Mouse (Mus musculus) CH12.LX (cell line): Measurements from ENCODE around the gene Cxcr6. TPM values are rescaled to one million over a fixed set of nuclear protein-coding genes. Genes with fewer than 3 reads are reported as not detected.

Source experiments
- DNase-seq: peaks from one replicate; pipeline ENCODE4 v3.0.0-alpha.2; 2013; ENCODE audit errors: extremely low read depth
- H3K27ac ChIP-seq: 2 replicates; pipeline ENCODE4 v1.5.1; 2012; ENCODE audit warnings: low read depth, mild to moderate bottlenecking, control low read depth, moderate library complexity; ENCODE audit not compliant: insufficient read depth
- H3K27me3 ChIP-seq: replicated peaks from 2 replicates; pipeline ENCODE3; 2012; ENCODE audit warnings: inconsistent platforms
- H3K36me3 ChIP-seq, 2 experiments: replicated peaks in 1 of 2; 2 replicates each; pipeline versions ENCODE3 to v1.6.1; 2012; ENCODE audit warnings: inconsistent platforms in 1 of 2, low read length in 1 of 2, mild to moderate bottlenecking in 1 of 2, mixed read lengths in 1 of 2, moderate library complexity in 1 of 2; ENCODE audit not compliant: control insufficient read depth in 1 of 2, insufficient read depth in 1 of 2
- H3K4me1 ChIP-seq, 2 experiments: 2 replicates each; pipeline ENCODE4 v1.6.1; 2012; ENCODE audit warnings: inconsistent platforms in 1 of 2, moderate library complexity in 1 of 2; ENCODE audit not compliant: insufficient read depth in 2 of 2, control insufficient read depth in 1 of 2
- H3K4me2 ChIP-seq: 2 replicates; pipeline ENCODE4 v1.6.1; 2012; ENCODE audit warnings: low read depth, mild to moderate bottlenecking, control low read depth; ENCODE audit not compliant: poor library complexity, insufficient read depth, severe bottlenecking
- H3K4me3 ChIP-seq, 3 experiments: fragments of 150-350 bp in 1 of 3; sonication (generic) in 1 of 3; replicated peaks in 1 of 3; 2 replicates each; pipeline versions ENCODE3 to v1.5.1; 2011 to 2012; ENCODE audit warnings: low read depth in 2 of 3, low read length in 2 of 3, mild to moderate bottlenecking in 2 of 3, moderate library complexity in 2 of 3, control low read depth in 1 of 3, improper control_type of control experiment in 1 of 3, inconsistent platforms in 1 of 3, mixed read lengths in 1 of 3; ENCODE audit not compliant: poor library complexity in 1 of 3
- H3K79me2 ChIP-seq: replicated peaks from 2 replicates; pipeline ENCODE4 v1.6.1; 2012; ENCODE audit warnings: mild to moderate bottlenecking, moderate library complexity; ENCODE audit not compliant: control insufficient read depth, poor library complexity, insufficient read depth, severe bottlenecking; ENCODE audit errors: extremely low read depth
- H3K9ac ChIP-seq: 2 replicates; pipeline ENCODE4 v1.6.1; 2012; ENCODE audit warnings: low read depth, mild to moderate bottlenecking, control low read depth, moderate library complexity; ENCODE audit not compliant: insufficient read depth
- H3K9me3 ChIP-seq: replicated peaks from 2 replicates; pipeline ENCODE3; 2012; ENCODE audit warnings: low read length, inconsistent platforms, mixed read lengths
- CTCF ChIP-seq, 2 experiments: IDR thresholded peaks in 1 of 2; conservative IDR thresholded peaks in 1 of 2; 2 replicates each; pipeline ENCODE4 v1.5.1; 2011 to 2012; ENCODE audit warnings: low read depth in 2 of 2, low read length in 2 of 2, improper control_type of control experiment in 1 of 2, inconsistent platforms in 1 of 2, mild to moderate bottlenecking in 1 of 2, moderate library complexity in 1 of 2
- ELF1 ChIP-seq: IDR thresholded peaks from 2 replicates; pipeline ENCODE4 v1.6.1; 2014; ENCODE audit warnings: low read depth, mild to moderate bottlenecking, inconsistent platforms, low read length, improper control_type of control experiment
- GABPA ChIP-seq: IDR thresholded peaks from 2 replicates; pipeline ENCODE4 v1.6.1; 2012; ENCODE audit warnings: low read depth, low read length, improper control_type of control experiment, inconsistent platforms; ENCODE audit not compliant: insufficient replicate concordance
- IRF4 ChIP-seq: IDR thresholded peaks from 2 replicates; pipeline ENCODE4 v1.6.1; 2014; ENCODE audit warnings: low read depth, mild to moderate bottlenecking, inconsistent platforms, low read length, improper control_type of control experiment
- JUN ChIP-seq: IDR thresholded peaks from 2 replicates; pipeline ENCODE4 v1.6.1; 2011; ENCODE audit warnings: low read depth, mild to moderate bottlenecking, low read length, improper control_type of control experiment, moderate library complexity; ENCODE audit not compliant: insufficient read depth
- JUND ChIP-seq: conservative IDR thresholded peaks from 2 replicates; pipeline ENCODE4 v1.6.1; 2011; ENCODE audit warnings: low read depth, low read length, improper control_type of control experiment
- MAFK ChIP-seq: IDR thresholded peaks from 2 replicates; pipeline ENCODE4 v1.6.1; 2011; ENCODE audit warnings: low read length, improper control_type of control experiment; ENCODE audit not compliant: insufficient replicate concordance
- MAX ChIP-seq: IDR thresholded peaks from 2 replicates; pipeline ENCODE4 v1.6.1; 2011; ENCODE audit warnings: low read length, improper control_type of control experiment
- MAZ ChIP-seq: IDR thresholded peaks from 2 replicates; pipeline ENCODE4 v1.6.1; 2012; ENCODE audit warnings: low read depth, mild to moderate bottlenecking, inconsistent platforms, low read length, improper control_type of control experiment, moderate library complexity
- MEF2A ChIP-seq: IDR thresholded peaks from 2 replicates; pipeline ENCODE4 v1.6.1; 2014; ENCODE audit warnings: low read depth, mild to moderate bottlenecking, inconsistent platforms, low read length, improper control_type of control experiment, borderline replicate concordance
- MXI1 ChIP-seq: IDR thresholded peaks from 2 replicates; pipeline ENCODE4 v1.6.1; 2011; ENCODE audit warnings: mild to moderate bottlenecking, low read depth, low read length, improper control_type of control experiment
- MYC ChIP-seq: IDR thresholded peaks from 2 replicates; pipeline ENCODE4 v1.6.1; 2011; ENCODE audit warnings: low read depth, mild to moderate bottlenecking, improper control_type of control experiment, low read length
- NELFE ChIP-seq: IDR thresholded peaks from 2 replicates; pipeline ENCODE4 v1.6.1; 2011; ENCODE audit warnings: low read depth, low read length, improper control_type of control experiment
- NRF1 ChIP-seq: IDR thresholded peaks from 2 replicates; pipeline ENCODE4 v1.6.1; 2014; ENCODE audit warnings: low read depth, mild to moderate bottlenecking, inconsistent platforms, low read length, improper control_type of control experiment, moderate library complexity
- POLR2A ChIP-seq: IDR thresholded peaks from 2 replicates; pipeline ENCODE4 v1.6.1; 2011; ENCODE audit warnings: low read depth, mild to moderate bottlenecking, improper control_type of control experiment, low read length
- POLR2AphosphoS2 ChIP-seq: IDR thresholded peaks from 2 replicates; pipeline ENCODE4 v1.6.1; 2011; ENCODE audit warnings: low read depth, low read length, improper control_type of control experiment
- RAD21 ChIP-seq: IDR thresholded peaks from 2 replicates; pipeline ENCODE4 v1.6.1; 2011; ENCODE audit warnings: low read depth, mild to moderate bottlenecking, low read length, improper control_type of control experiment, moderate library complexity
- SIN3A ChIP-seq: IDR thresholded peaks from 2 replicates; pipeline ENCODE4 v1.6.1; 2012; ENCODE audit warnings: low read length, improper control_type of control experiment, inconsistent platforms
- SMC3 ChIP-seq: IDR thresholded peaks from 2 replicates; pipeline ENCODE4 v1.6.1; 2011; ENCODE audit warnings: low read depth, low read length, improper control_type of control experiment
- TBP ChIP-seq: conservative IDR thresholded peaks from 2 replicates; pipeline ENCODE4 v1.6.1; 2011; ENCODE audit warnings: low read depth, low read length, improper control_type of control experiment
- UBTF ChIP-seq: IDR thresholded peaks from 2 replicates; pipeline ENCODE4 v1.6.1; 2012; ENCODE audit warnings: low read depth, mild to moderate bottlenecking, inconsistent platforms, low read length, improper control_type of control experiment, moderate library complexity
- USF1 ChIP-seq: IDR thresholded peaks from 2 replicates; pipeline ENCODE4 v1.6.1; 2014; ENCODE audit warnings: low read depth, mild to moderate bottlenecking, inconsistent platforms, low read length, improper control_type of control experiment
- USF2 ChIP-seq: conservative IDR thresholded peaks from 2 replicates; pipeline ENCODE4 v1.6.1; 2011; ENCODE audit warnings: low read depth, low read length, improper control_type of control experiment
- ZC3H11A ChIP-seq: IDR thresholded peaks from 2 replicates; pipeline ENCODE4 v1.6.1; 2012; ENCODE audit warnings: low read depth, mild to moderate bottlenecking, inconsistent platforms, low read length, improper control_type of control experiment
- ZMIZ1 ChIP-seq: IDR thresholded peaks from 2 replicates; pipeline ENCODE4 v1.6.1; 2012; ENCODE audit warnings: low read depth, mild to moderate bottlenecking, inconsistent platforms, low read length, improper control_type of control experiment
- ZNF384 ChIP-seq: IDR thresholded peaks from 2 replicates; pipeline ENCODE4 v1.6.1; 2012; ENCODE audit warnings: low read depth, low read length, improper control_type of control experiment, inconsistent platforms
- dilution Hi-C: fragments of 300-500 bp; cut with MboI; formaldehyde crosslinking; loops from 2 replicates; pipeline ENCODE4 v1.14.3; 2020; ENCODE audit warnings: low sequenced_read_pairs; ENCODE audit not compliant: extremely low pct_unique_long_range_greater_than_20kb, extremely low pct_ligation_motif_present
- in situ Hi-C: fragments of 300-500 bp; cut with MboI; formaldehyde crosslinking; loops from 3 replicates; pipeline ENCODE4 v1.14.3; 2019; ENCODE audit warnings: low sequenced_read_pairs, low pct_ligation_motif_present, low pct_unique_long_range_greater_than_20kb, mixed read lengths
- polyA plus RNA-seq: library from polyadenylated mRNA; unstranded; fragments of >175 nt; gene quantifications from 2 replicates; pipeline ENCODE4 v1.2.1, GENCODE M21; 2012; ENCODE audit warnings: low read depth; ENCODE audit not compliant: insufficient read length
- total RNA-seq, 2 experiments: library from RNA; depleted of rRNA; stranded (reverse); fragments of 300-350 nt in 1 of 2; fragments of >200 nt in 1 of 2; gene quantifications; 2 replicates each; pipeline ENCODE4 v1.2.3; 2012 to 2014

Gene Cxcr6
- total and polyA plus RNA-seq, 3 experiments = 0.08 to 1.4 (median 1.0) TPM

DNA sequence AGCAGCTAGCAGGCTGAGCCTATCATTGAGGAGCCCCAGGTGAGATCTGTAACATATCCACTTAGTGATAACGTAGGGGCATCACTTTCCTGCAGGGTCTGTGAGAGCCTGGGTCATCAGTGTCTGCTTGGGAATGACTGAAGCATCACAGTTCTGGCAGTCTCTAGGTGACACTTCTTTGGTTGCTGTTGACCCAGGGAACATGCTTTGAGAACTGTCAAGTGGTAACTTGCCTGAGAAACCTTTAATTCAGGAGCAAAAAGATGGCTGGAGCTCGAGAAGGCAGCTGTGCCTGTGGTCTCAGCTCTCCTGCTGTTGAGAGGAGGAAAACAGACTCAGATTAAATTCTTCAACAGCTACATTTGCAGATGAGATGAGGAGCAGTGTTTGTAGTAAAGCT is 48.9 kb upstream of the Cxcr6 start:
- dilution Hi-C loops = no loop called here
- Histone ChIP-seq H3K4me1 (peaks cover 4 to 17% of the 10 kb centered on the region in 2 experiments), H3K79me2 (no peaks in the 10 kb centered on the region), H3K27ac (no peak overlapping the region), H3K4me2 (no peak overlapping the region), H3K36me3 (no peaks in the 10 kb centered on the region), H3K27me3 (no peaks in the 10 kb centered on the region), H3K9me3 (no peaks in the 10 kb centered on the region), H3K4me3 (no peak overlapping the region), H3K9ac (no peak overlapping the region)
- DNase-seq = no peak
- TF ChIP-seq IRF4 (no peak), MYC (no peak), POLR2A (no peak), JUND (no peak), SIN3A (no peak), NELFE (no peak), GABPA (no peak)
- in situ Hi-C loops = no loop called here

DNA sequence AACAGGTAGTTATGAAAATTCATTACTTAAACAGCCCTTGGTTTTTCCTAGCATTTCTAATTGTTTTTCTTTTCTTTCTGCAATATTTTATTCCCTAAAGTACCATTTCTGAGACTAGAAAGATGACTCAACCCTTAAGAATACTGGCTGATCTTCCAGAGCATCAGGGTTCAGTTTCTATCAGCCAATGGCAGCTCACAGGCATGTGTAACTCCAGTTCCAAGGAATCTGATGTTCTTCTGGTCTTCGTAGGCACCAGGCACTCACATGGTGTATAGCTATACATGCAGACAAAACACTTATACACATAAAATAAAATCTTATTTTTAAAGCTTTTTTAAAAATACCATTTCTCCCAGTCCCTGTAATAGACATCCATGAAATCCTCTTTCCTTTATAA is 48.1 kb upstream of the Cxcr6 start:
- no peak for DNase-seq
- Histone ChIP-seq H3K9ac (no peak overlapping the region), H3K4me1 (peaks cover 4 to 25% of the 10 kb centered on the region in 2 experiments), H3K4me3 (no peak overlapping the region), H3K36me3 (no peaks in the 10 kb centered on the region), H3K79me2 (no peaks in the 10 kb centered on the region), H3K27me3 (no peaks in the 10 kb centered on the region), H3K4me2 (no peak overlapping the region), H3K9me3 (no peaks in the 10 kb centered on the region), H3K27ac (no peak overlapping the region)
- in situ Hi-C loops (no loop called here), dilution Hi-C loops (no loop called here)
- TF ChIP-seq SMC3 (no peak), RAD21 (no peak), POLR2A (no peak), CTCF (conservative IDR thresholded peaks at IDR 0.05 in 1 of 2, IDR thresholded peaks at IDR 0.05 in 1 of 2; ENCODE audit: low read depth in 2 of 2, low read length in 2 of 2) (no peak), USF2 (no peak), MXI1 (no peak)

DNA sequence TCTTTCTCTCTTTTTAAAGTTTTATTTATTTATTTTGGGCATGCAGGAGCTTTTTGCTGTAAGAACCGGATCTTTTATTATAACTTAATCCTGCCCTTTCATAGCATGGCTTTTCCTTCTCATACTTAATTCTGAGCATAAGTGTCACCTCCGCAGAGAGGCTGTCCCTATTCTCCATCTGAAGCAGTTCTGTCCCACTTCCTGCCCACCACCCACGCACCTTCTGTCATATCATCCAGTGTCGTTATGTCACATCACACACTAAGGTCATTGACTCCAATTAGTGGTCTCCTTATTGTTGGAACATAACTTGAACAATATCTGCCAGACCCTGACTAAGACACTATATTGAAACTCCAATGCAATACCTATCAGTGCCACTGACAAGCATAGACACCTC is 47.6 kb upstream of the Cxcr6 start:
- H3K27me3 ChIP-seq = no peaks in the 10 kb centered on the region
- no peak overlapping the region for H3K9ac ChIP-seq
- dilution Hi-C loops = no loop called here
- no peak overlapping the region for H3K4me3 ChIP-seq
- DNase-seq = no peak
- peaks cover 4 to 30% of the 10 kb centered on the region in 2 experiments for H3K4me1 ChIP-seq
- TF ChIP-seq ZC3H11A = no peak
- no peak for TF ChIP-seq IRF4
- TF ChIP-seq SMC3 = no peak
- no peak for TF ChIP-seq USF1
- TF ChIP-seq MAZ = no peak
- no peak for TF ChIP-seq SIN3A
- no peak for TF ChIP-seq GABPA
- no peak for TF ChIP-seq TBP
- no peak for TF ChIP-seq MEF2A
- no peak for TF ChIP-seq MAFK
- TF ChIP-seq ZMIZ1 = no peak
- no peak for TF ChIP-seq MAX
- TF ChIP-seq ELF1 = no peak
- TF ChIP-seq JUN = no peak
- no peak for TF ChIP-seq POLR2AphosphoS2
- no peak for TF ChIP-seq NRF1
- TF ChIP-seq USF2 = no peak
- TF ChIP-seq MYC = no peak
- no peak for TF ChIP-seq UBTF
- no peak for TF ChIP-seq ZNF384
- no peaks in the 10 kb centered on the region for H3K36me3 ChIP-seq
- H3K27ac ChIP-seq = no peak overlapping the region
- no peaks in the 10 kb centered on the region for H3K9me3 ChIP-seq
- in situ Hi-C loops = no loop called here
- H3K79me2 ChIP-seq = no peaks in the 10 kb centered on the region
- no peak overlapping the region for H3K4me2 ChIP-seq
